ENCODE assay signal across 16 mouse cellular contexts in genomic region chr17:27212006-27212405, GRCm38 (mm10). TPM values are rescaled to one million over a fixed set of nuclear protein-coding genes. Genes with fewer than 3 reads are reported as not detected.
DNase-seq lines count a peak whose midpoint lies in the region; ATAC-seq lines count a peak whose summit lies in the region.
"Had no signal": no experiment of that assay in that cellular context is flagged by ENCODE, and none has a peak within 500 bp of the region (broad histone marks: within the 10 kb centered on the region; RNA-seq: fewer than 3 reads in every experiment).

No protein-coding gene starts in this region.

- H3K27ac ChIP-seq in hindbrain, embryonic 10.5 days = peak overlapping the region; percentile 68
- no peak overlapping the region for H3K27ac ChIP-seq in hindbrain, embryonic 14.5 days
- H3K27ac ChIP-seq in neural tube, embryonic 12.5 days = no peak overlapping the region
- no peak overlapping the region for H3K27ac ChIP-seq in neural tube, embryonic 15.5 days (replicated peaks)
- H3K27ac ChIP-seq: heart, embryonic 13.5 days; hindbrain, embryonic 15.5 days had no signal

- H3K27me3 ChIP-seq in hindbrain, embryonic 10.5 days (ENCODE audit: insufficient read depth, poor library complexity, severe bottlenecking) = peaks cover 7% of the 10 kb centered on the region
- no peaks in the 10 kb centered on the region for H3K27me3 ChIP-seq in hindbrain, embryonic 14.5 days (ENCODE audit: control insufficient read depth, insufficient read depth, low read length)
- H3K27me3 ChIP-seq in neural tube, embryonic 12.5 days (replicated peaks) = no peaks in the 10 kb centered on the region
- H3K27me3 ChIP-seq in neural tube, embryonic 15.5 days (replicated peaks) = no peaks in the 10 kb centered on the region
- H3K27me3 ChIP-seq: hindbrain, embryonic 15.5 days had no signal

- peaks cover 52% of the 10 kb centered on the region for H3K4me1 ChIP-seq in hindbrain, embryonic 10.5 days (replicated peaks)
- peaks cover 13% of the 10 kb centered on the region for H3K4me1 ChIP-seq in hindbrain, embryonic 14.5 days (replicated peaks; ENCODE audit: control insufficient read depth, insufficient read depth, low read length)
- peaks cover 32% of the 10 kb centered on the region for H3K4me1 ChIP-seq in neural tube, embryonic 12.5 days
- peaks cover 16% of the 10 kb centered on the region for H3K4me1 ChIP-seq in neural tube, embryonic 15.5 days

- H3K4me2 ChIP-seq in hindbrain, embryonic 14.5 days (replicated peaks) = no peak overlapping the region
- H3K4me2 ChIP-seq in neural tube, embryonic 12.5 days (replicated peaks) = no peak overlapping the region; the same call in 1 of the 2 replicates
- H3K4me2 ChIP-seq in neural tube, embryonic 15.5 days = no peak overlapping the region
- H3K4me2 ChIP-seq: hindbrain, embryonic 15.5 days; midbrain, embryonic 11.5 days had no signal

- H3K4me3 ChIP-seq in hindbrain, embryonic 10.5 days = no peak overlapping the region
- no peak overlapping the region for H3K4me3 ChIP-seq in hindbrain, embryonic 14.5 days (replicated peaks; ENCODE audit: low read length)
- no peak overlapping the region for H3K4me3 ChIP-seq in neural tube, embryonic 12.5 days
- H3K4me3 ChIP-seq in neural tube, embryonic 15.5 days (replicated peaks) = no peak overlapping the region
- H3K4me3 ChIP-seq: heart, embryonic 13.5 days; hindbrain, embryonic 15.5 days had no signal

- no peaks in the 10 kb centered on the region for H3K36me3 ChIP-seq in hindbrain, embryonic 10.5 days
- no peaks in the 10 kb centered on the region for H3K36me3 ChIP-seq in hindbrain, embryonic 14.5 days (replicated peaks; ENCODE audit: control insufficient read depth, insufficient read depth)
- no peaks in the 10 kb centered on the region for H3K36me3 ChIP-seq in neural tube, embryonic 12.5 days
- H3K36me3 ChIP-seq in neural tube, embryonic 15.5 days = no peaks in the 10 kb centered on the region
- H3K36me3 ChIP-seq: heart, embryonic 13.5 days; hindbrain, embryonic 15.5 days had no signal

- ATAC-seq in hindbrain, embryonic 14.5 days (ENCODE audit: low FRiP score) = no peak
- no peak for ATAC-seq in neural tube, embryonic 12.5 days (ENCODE audit: low FRiP score, low read depth)
- ATAC-seq in neural tube, embryonic 15.5 days (ENCODE audit: low FRiP score) = no peak

- 32% methylated on average over 6 of the region's 6 CpGs for WGBS in hindbrain, embryonic 10.5 days
- 25% methylated on average over 6 of the region's 6 CpGs for WGBS in hindbrain, embryonic 14.5 days
- 32% methylated on average over 6 of the region's 6 CpGs for WGBS in neural tube, embryonic 12.5 days
- WGBS in neural tube, embryonic 15.5 days = 27% methylated on average over 6 of the region's 6 CpGs

- DNase-seq in hindbrain, embryonic 10.5 days (ENCODE audit: low spot score) = no peak
- DNase-seq in hindbrain, embryonic 14.5 days (ENCODE audit: low spot score) = no peak
- peak; percentile 54 to 57 for DNase-seq in kidney, postnatal 36 days
- no peak for DNase-seq in gastrocnemius, postnatal 4 days (ENCODE audit: low spot score in 2 of 2)
- DNase-seq in heart, postnatal 4 days = no peak
- DNase-seq in urinary bladder, postnatal 4 days (ENCODE audit: low spot score in 2 of 2) = no peak
- DNase-seq: forebrain, postnatal 0 days; gastrocnemius, postnatal 25 days; thymus, adult 2 months had no signal

- 0 out of 2 replicates have a peak, but pooled peaks cover 5% of the 10 kb centered on the region for H3K9me3 ChIP-seq in hindbrain, embryonic 10.5 days
- H3K9me3 ChIP-seq in hindbrain, embryonic 14.5 days (ENCODE audit: control insufficient read depth, low read length) = no peaks in the 10 kb centered on the region; the same call in 1 of the 2 replicates
- H3K9me3 ChIP-seq in neural tube, embryonic 12.5 days = no peaks in the 10 kb centered on the region
- no peaks in the 10 kb centered on the region for H3K9me3 ChIP-seq in neural tube, embryonic 15.5 days (replicated peaks)
- H3K9me3 ChIP-seq: hindbrain, embryonic 15.5 days had no signal

- no peak overlapping the region for H3K9ac ChIP-seq in hindbrain, embryonic 14.5 days
- 0 out of 2 replicates have a peak overlapping the region, but pooled peaks have one; percentile 17 for H3K9ac ChIP-seq in neural tube, embryonic 12.5 days
- no peak overlapping the region for H3K9ac ChIP-seq in neural tube, embryonic 15.5 days (replicated peaks)
- H3K9ac ChIP-seq: forebrain, postnatal 0 days; heart, embryonic 13.5 days; hindbrain, embryonic 15.5 days had no signal

RNA-seq across cellular contexts. Expression of gene Lemd2, which starts 7.7 kb away (rescaled TPM):
- polyA plus RNA-seq in hindbrain, embryonic 10.5 days (2016; fragmentation: Nextera tagmentation; extraction: Ambion mirVana) = 19.0 and 30.0 TPM in 2 replicates
- 24.3 and 24.9 TPM in 2 replicates for polyA plus RNA-seq in hindbrain, embryonic 14.5 days (2014; fragmentation: Nextera tagmentation; extraction: Ambion mirVana)
- 33.1 and 34.5 TPM in 2 replicates for polyA plus RNA-seq in neural tube, embryonic 12.5 days (2016; fragmentation: Nextera tagmentation; extraction: Ambion mirVana)
- polyA plus RNA-seq in neural tube, embryonic 15.5 days (2015; fragmentation: Nextera tagmentation; extraction: Ambion mirVana) = 16.9 and 19.7 TPM in 2 replicates
- total RNA-seq in gastrocnemius, postnatal 4 days (2021) = 10 to 100 TPM; 34.2 to 34.4 TPM
- total RNA-seq in heart, postnatal 4 days (2021) = 10 to 100 TPM; 35.3 to 36.4 TPM

RNA-seq across cellular contexts. Expression of gene Ip6k3, which starts 44.4 kb away (rescaled TPM):
- polyA plus RNA-seq in hindbrain, embryonic 10.5 days (2016; fragmentation: Nextera tagmentation; extraction: Ambion mirVana) = 0.06 and 0.31 TPM in 2 replicates
- polyA plus RNA-seq in hindbrain, embryonic 14.5 days (2014; fragmentation: Nextera tagmentation; extraction: Ambion mirVana) = 0.60 and 0.80 TPM in 2 replicates
- 0.18 and 0.38 TPM in 2 replicates for polyA plus RNA-seq in neural tube, embryonic 12.5 days (2016; fragmentation: Nextera tagmentation; extraction: Ambion mirVana)
- 0.23 and 0.40 TPM in 2 replicates for polyA plus RNA-seq in neural tube, embryonic 15.5 days (2015; fragmentation: Nextera tagmentation; extraction: Ambion mirVana)
- total RNA-seq in gastrocnemius, postnatal 4 days (2021) = 10 to 100 TPM; 40.2 to 50.7 TPM
- 1 to 10 TPM; 3.6 to 4.0 TPM for total RNA-seq in heart, postnatal 4 days (2021)
- total RNA-seq: forebrain, postnatal 0 days; liver, adult 2 months; neutrophil, adult 5-6 weeks had no signal
- polyA plus RNA-seq: liver, adult 2 months had no signal

Comparison
In these comparisons a context has a peak if more than half of its experiments do, and no peak if none do; other contexts are left out.
1. DNase-seq: peak in kidney, postnatal 36 days (2 of 2); none in hindbrain, embryonic 10.5 days (single experiment), hindbrain, embryonic 14.5 days (single experiment), gastrocnemius, postnatal 4 days (0 of 2), heart, postnatal 4 days (single experiment) and urinary bladder, postnatal 4 days (0 of 2).